Mouse (Mus musculus) T-helper 17 cell (primary cell): ENCODE data around the gene Sorbs1.

ENCODE experiments used
- in situ Hi-C, 2 experiments: fragments of 300-600 bp; cut with MboI, MseI; formaldehyde crosslinking; loops; 1 replicate in 1 of 2; 2 replicates in 1 of 2; pipeline ENCODE4 v1.15.1; 2025; ENCODE audit warnings: high pct_unique_total_duplicates in 2 of 2

The Sorbs1 gene

GRCm38 (mm10) chr19:40440951-40441350, 72.6 kb downstream of the Sorbs1 start:
- in situ Hi-C loops: loop anchor here in 1 of 2 experiments (10.0 kb wide), 1 partner anchor 64 kb away; no protein-coding TSS in a partner anchor

- in situ Hi-C loops: no loop called here
These were observed 74.7 kb downstream of the Sorbs1 start for GRCm38 (mm10) chr19:40438907-40439306.

- in situ Hi-C loops: no loop called here
These were observed 75.9 kb downstream of the Sorbs1 start for GRCm38 (mm10) chr19:40437651-40438068.

GRCm38 (mm10) chr19:40436465-40437200, 76.9 kb downstream of the Sorbs1 start:
- in situ Hi-C loops: no loop called here

- in situ Hi-C loops: no loop called here
These were observed 77.8 kb downstream of the Sorbs1 start for GRCm38 (mm10) chr19:40435797-40436196.

GRCm38 (mm10) chr19:40435045-40435444, 78.5 kb downstream of the Sorbs1 start:
- in situ Hi-C loops: no loop called here

- in situ Hi-C loops: no loop called here
These were observed 79.3 kb downstream of the Sorbs1 start for GRCm38 (mm10) chr19:40434042-40434869.

- in situ Hi-C loops: no loop called here
These were observed 80.2 kb downstream of the Sorbs1 start for GRCm38 (mm10) chr19:40433316-40433912.

- in situ Hi-C loops: no loop called here
These were observed 81.6 kb downstream of the Sorbs1 start for GRCm38 (mm10) chr19:40431969-40432368.

GRCm38 (mm10) chr19:40429572-40429971, 84.0 kb downstream of the Sorbs1 start:
- in situ Hi-C loops: no loop called here

- in situ Hi-C loops: no loop called here
These were observed 84.4 kb downstream of the Sorbs1 start for GRCm38 (mm10) chr19:40429169-40429568.

- in situ Hi-C loops: no loop called here
These were observed 87.2 kb downstream of the Sorbs1 start for GRCm38 (mm10) chr19:40426103-40426960.

GRCm38 (mm10) chr19:40425326-40425725, 88.3 kb downstream of the Sorbs1 start:
- in situ Hi-C loops: no loop called here

GRCm38 (mm10) chr19:40421037-40421436, 92.5 kb downstream of the Sorbs1 start:
- in situ Hi-C loops: no loop called here

GRCm38 (mm10) chr19:40419315-40419714, 94.3 kb downstream of the Sorbs1 start:
- in situ Hi-C loops: no loop called here

GRCm38 (mm10) chr19:40417155-40417821, 96.3 kb downstream of the Sorbs1 start:
- in situ Hi-C loops: no loop called here

- in situ Hi-C loops: no loop called here
These were observed 97.9 kb downstream of the Sorbs1 start for GRCm38 (mm10) chr19:40415725-40416124.

GRCm38 (mm10) chr19:40414798-40415475, 98.6 kb downstream of the Sorbs1 start:
- in situ Hi-C loops: no loop called here

- in situ Hi-C loops: no loop called here
These were observed 99.2 kb downstream of the Sorbs1 start for GRCm38 (mm10) chr19:40414386-40414785.

GRCm38 (mm10) chr19:40411379-40411813, 102.2 kb downstream of the Sorbs1 start:
- in situ Hi-C loops: no loop called here
